Mouse (Mus musculus) midbrain, postnatal 0 days (tissue): ENCODE results near the gene Fdx1l. TPM values are rescaled to one million over a fixed set of nuclear protein-coding genes. Genes with fewer than 3 reads are reported as not detected.
A peak's percentile ranks its signal among the peaks of the same experiment; 100 is the strongest.

ENCODE experiments used
- ATAC-seq: fragments of 200-750 bp; cut with Nextera tagmentation; 2 replicates; pipeline ENCODE4 v1.8.0; 2017; ENCODE audit warnings: moderate number of reproducible peaks, mild to moderate bottlenecking, moderate TSS enrichment, moderate library complexity; ENCODE audit not compliant: low FRiP score
- DNase-seq: peaks from one replicate; pipeline ENCODE4 v3.0.0-alpha.2; 2015; ENCODE audit warnings: low spot score
- H3K27ac ChIP-seq: fragments of 300-500 bp; sonication (generic); 2 replicates; pipeline ENCODE4 v1.5.1; 2014; ENCODE audit warnings: low read depth, mild to moderate bottlenecking, low read length, mixed read lengths
- H3K27me3 ChIP-seq: fragments of 300-500 bp; sonication (generic); 2 replicates; pipeline ENCODE4 v1.6.1; 2014; ENCODE audit warnings: low read length, control low read depth, mixed read lengths; ENCODE audit not compliant: insufficient read depth
- H3K36me3 ChIP-seq: fragments of 300-500 bp; sonication (generic); 2 replicates; pipeline ENCODE4 v1.6.1; 2014; ENCODE audit warnings: low read length, control low read depth, mixed read lengths; ENCODE audit not compliant: insufficient read depth
- H3K4me1 ChIP-seq: fragments of 300-500 bp; sonication (generic); 2 replicates; pipeline ENCODE4 v1.6.1; 2014; ENCODE audit warnings: mild to moderate bottlenecking, control low read depth, antibody characterized with exemption, low read length, mixed read lengths; ENCODE audit not compliant: insufficient read depth
- H3K4me2 ChIP-seq: fragments of 300-500 bp; sonication (generic); 2 replicates; pipeline ENCODE4 v1.6.1; 2014; ENCODE audit warnings: low read depth, mild to moderate bottlenecking, low read length, mixed read lengths; ENCODE audit not compliant: poor library complexity, severe bottlenecking
- H3K4me3 ChIP-seq: fragments of 300-500 bp; sonication (generic); 2 replicates; pipeline ENCODE4 v1.5.1; 2014; ENCODE audit warnings: low read depth, mild to moderate bottlenecking, low read length, moderate library complexity
- H3K9ac ChIP-seq: fragments of 300-500 bp; sonication (generic); replicated peaks from 2 replicates; pipeline ENCODE4 v1.6.1; 2014; ENCODE audit warnings: mild to moderate bottlenecking, low read length, moderate library complexity, mixed read lengths; ENCODE audit not compliant: poor library complexity, severe bottlenecking
- H3K9me3 ChIP-seq: fragments of 300-500 bp; sonication (generic); 2 replicates; pipeline ENCODE4 v1.6.1; 2016; ENCODE audit warnings: low read length, control low read depth
- CTCF ChIP-seq: IDR thresholded peaks from 2 replicates; pipeline ENCODE4 v1.5.1; 2016; ENCODE audit warnings: antibody characterized with exemption, mild to moderate bottlenecking
- whole genome bisulfite sequencing: fragments of 180-500 bp; shearing (Covaris S2); extraction: QIAGEN DNeasy Blood & Tissue Kit; methylation state at CpG from one replicate; pipeline ENCODE4 v1.1.7; 2014; 5-methylcytosine and 5-hydroxymethylcytosine counted together
- polyA plus RNA-seq: library from polyadenylated mRNA; unstranded; fragments of >200 nt; fragmentation: Nextera tagmentation; extraction: Ambion mirVana; gene quantifications from 2 replicates; pipeline ENCODE4 v1.2.1, GENCODE M21; 2015
- total RNA-seq: library from RNA; depleted of rRNA; stranded (reverse); fragments of >200 nt; gene quantifications from 2 replicates; pipeline ENCODE4 v1.2.3, GENCODE M21; 2014

The Fdx1l gene
- total and polyA plus RNA-seq, 2 experiments from 2014 or later, result 81.3 to 86.5 TPM

DNA sequence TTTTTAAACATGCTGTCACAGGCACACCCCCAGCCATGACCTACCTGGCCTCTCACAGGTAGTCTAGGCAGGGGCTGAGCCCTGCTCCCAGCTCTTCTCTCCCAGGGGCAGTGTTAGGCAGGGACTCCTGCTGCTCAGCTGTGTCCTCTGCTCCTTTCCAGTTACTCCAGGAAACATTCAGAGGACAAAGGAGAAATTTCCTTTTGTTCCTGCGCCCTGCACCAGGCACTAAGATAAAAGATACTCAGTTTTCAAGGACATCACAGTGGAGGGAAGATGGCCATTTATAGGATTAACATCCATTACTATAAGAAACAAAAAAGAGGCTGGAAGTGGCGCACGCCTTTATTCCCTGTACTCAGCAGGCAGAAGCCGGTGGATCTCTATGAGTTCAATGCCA is 22.5 kb upstream of the Fdx1l start:
- no peak for ATAC-seq
- Histone ChIP-seq H3K27ac (no peak overlapping the region), H3K4me2 (no peak overlapping the region), H3K36me3 (no peaks in the 10 kb centered on the region), H3K4me1 (peaks cover under 1% of the 10 kb centered on the region; the same call in 1 of the 2 replicates), H3K9me3 (no peaks in the 10 kb centered on the region), H3K9ac (no peak overlapping the region), H3K4me3 (no peak overlapping the region), H3K27me3 (no peaks in the 10 kb centered on the region)
- WGBS, result 48% methylated on average over 4 of the region's 4 CpGs
- no peak for DNase-seq
- TF ChIP-seq CTCF, result no peak

DNA sequence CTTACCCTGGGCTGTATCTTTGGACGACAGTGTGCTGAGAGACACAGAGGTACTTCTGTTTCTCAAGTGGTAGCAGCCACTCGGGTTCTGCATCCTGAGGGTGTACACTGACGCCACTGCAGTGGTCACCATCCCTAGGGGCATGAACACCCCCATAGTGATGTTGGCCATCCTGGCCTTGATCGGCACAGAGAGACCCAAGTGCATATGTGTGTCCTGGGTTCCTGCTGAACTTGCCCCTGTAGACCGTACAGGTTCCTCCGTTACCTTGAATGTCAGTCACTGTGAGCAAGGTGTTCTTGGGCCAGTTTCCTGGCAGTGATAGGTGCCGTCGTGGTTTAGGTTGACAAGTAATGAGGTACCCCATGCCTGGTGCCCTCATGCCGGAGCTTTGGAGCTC is 20.0 kb upstream of the Fdx1l start:
- TF ChIP-seq CTCF, result no peak
- Histone ChIP-seq H3K4me1 (peaks cover 9% of the 10 kb centered on the region), H3K27me3 (no peaks in the 10 kb centered on the region), H3K9me3 (no peaks in the 10 kb centered on the region), H3K27ac (no peak overlapping the region), H3K9ac (no peak overlapping the region), H3K4me3 (no peak overlapping the region), H3K4me2 (no peak overlapping the region), H3K36me3 (peaks cover 8% of the 10 kb centered on the region)
- no peak for DNase-seq
- no peak for ATAC-seq
- 92% methylated on average over 9 of the region's 9 CpGs for WGBS

DNA sequence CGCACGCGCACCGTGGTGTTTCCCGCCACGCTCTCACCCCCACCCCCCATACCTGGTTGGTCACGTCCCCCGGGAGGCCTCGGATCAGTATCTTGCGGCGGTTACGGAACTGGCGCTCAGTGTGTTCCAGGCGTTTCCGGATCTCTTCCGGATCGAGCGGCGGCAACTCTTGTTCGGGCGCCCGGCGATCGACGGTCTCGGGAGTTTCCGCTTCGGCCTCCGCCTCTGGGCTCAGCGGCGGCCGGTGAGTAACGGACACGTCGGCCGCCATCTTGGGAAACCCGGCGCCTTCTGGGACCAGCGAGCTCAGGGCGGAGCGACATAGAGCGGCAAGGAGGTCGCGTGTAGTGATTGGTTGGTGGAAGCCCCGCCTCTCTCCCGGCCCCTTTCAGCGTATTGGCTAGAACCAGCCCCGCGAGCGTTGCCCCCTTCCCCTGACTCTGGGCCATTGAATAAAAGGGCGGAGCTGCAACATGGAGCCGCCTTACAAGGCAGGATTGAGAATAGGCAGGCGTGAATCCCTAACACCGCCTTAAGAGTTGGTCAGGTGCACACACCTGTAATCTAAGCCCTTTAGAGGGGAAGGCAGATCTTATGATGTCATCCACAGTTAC is 18.4 kb upstream of the Fdx1l start, which contains the start of the genes Gm38431 and Raver1:
Gene Gm38431 (minus strand): TSS at position 291 of the 614 bp plus-strand sequence.
Gene Raver1 (minus strand): TSS at position 302 of the 614 bp plus-strand sequence.
- no peaks in the 10 kb centered on the region for H3K27me3 ChIP-seq
- WGBS, result under 1% methylated on average over 54 of the region's 54 CpGs
- peak within 1 kb of the TSS; percentile 65 for H3K4me3 ChIP-seq
- H3K9me3 ChIP-seq, result no peaks in the 10 kb centered on the region
- H3K27ac ChIP-seq, result peak within 1 kb of the TSS; percentile 92
- TF ChIP-seq CTCF, result no peak
- DNase-seq, result peak; percentile 99
- H3K4me1 ChIP-seq, result peaks cover 9% of the 10 kb centered on the region
- peak within 1 kb of the TSS; percentile 84 for H3K4me2 ChIP-seq
- H3K9ac ChIP-seq, result peak within 1 kb of the TSS; percentile 67
- H3K36me3 ChIP-seq, result peaks cover 20% of the 10 kb centered on the region
- ATAC-seq, result peak; percentile 99

DNA sequence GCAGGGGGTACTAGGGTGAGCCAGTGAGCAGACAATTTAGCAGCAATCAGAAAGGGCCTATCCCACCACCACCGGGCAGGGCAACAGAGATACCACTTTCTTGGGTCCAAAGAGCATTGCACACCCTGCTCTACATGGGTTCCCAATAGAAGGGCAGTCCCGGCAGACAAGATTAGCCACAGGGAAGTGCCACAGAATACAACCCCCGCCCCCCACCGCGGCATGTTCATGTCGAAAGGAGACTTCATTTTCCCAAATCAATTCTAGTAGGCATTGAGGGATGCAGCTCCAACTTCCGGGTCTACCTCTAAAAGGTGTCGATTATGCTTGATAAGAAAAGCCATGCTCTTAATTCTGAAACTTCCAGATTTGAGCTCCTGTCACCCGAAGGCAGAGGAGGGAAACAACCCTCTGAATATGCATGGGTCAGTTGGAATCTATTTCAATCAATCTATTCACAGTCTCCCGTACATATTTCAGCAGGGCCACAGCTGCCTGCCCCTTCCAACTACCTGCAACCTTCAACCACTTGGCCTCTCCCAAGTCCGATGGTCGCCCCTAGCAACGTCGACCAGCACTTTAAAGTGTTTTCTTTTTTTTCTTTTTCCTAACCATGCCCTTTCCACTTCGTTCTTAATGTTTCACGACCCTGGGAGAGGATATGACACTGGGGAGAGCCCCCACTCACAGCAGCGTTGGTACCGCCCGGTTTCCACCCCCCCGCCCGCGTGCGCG is 17.7 kb upstream of the Fdx1l start:
- DNase-seq (no peak), ATAC-seq (peak; percentile 18; the same call in 1 of the 2 replicates)
- 2% methylated on average over 24 of the region's 24 CpGs for WGBS
- H3K4me3 ChIP-seq, result peak overlapping the region; percentile 65
- peaks cover 9% of the 10 kb centered on the region for H3K4me1 ChIP-seq
- peak overlapping the region; percentile 84 for H3K4me2 ChIP-seq
- H3K9ac ChIP-seq, result peak overlapping the region; percentile 67
- H3K27ac ChIP-seq, result peak overlapping the region; percentile 92
- TF ChIP-seq CTCF, result no peak
- H3K9me3 ChIP-seq, result no peaks in the 10 kb centered on the region
- no peaks in the 10 kb centered on the region for H3K27me3 ChIP-seq
- peaks cover 27% of the 10 kb centered on the region for H3K36me3 ChIP-seq

DNA sequence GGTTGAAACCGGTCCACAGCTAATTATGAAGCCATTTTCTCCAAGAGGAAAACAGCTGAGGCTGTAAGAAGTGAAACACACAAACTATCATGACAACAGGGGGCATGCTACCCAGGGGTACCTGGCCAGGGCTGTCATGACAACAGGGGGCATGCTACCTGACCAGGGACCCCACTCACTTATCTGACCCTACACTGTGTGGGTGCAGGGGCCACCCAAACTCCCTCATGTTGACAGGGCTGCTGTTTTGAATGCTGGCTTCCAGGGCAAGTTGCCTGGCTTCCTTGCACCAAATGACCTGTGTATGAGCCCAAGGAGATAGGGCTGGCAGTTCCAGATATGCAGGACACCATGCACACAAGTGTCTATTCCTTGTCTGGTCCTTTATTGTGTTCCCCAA is 17.1 kb upstream of the Fdx1l start:
- 90% methylated on average over 1 of the region's 1 CpGs for WGBS
- H3K27ac ChIP-seq, result no peak overlapping the region; the same call in 1 of the 2 replicates
- peaks cover 9% of the 10 kb centered on the region for H3K4me1 ChIP-seq
- TF ChIP-seq CTCF, result no peak
- no peaks in the 10 kb centered on the region for H3K27me3 ChIP-seq
- H3K9ac ChIP-seq, result peak overlapping the region; percentile 67; the same call in 1 of the 2 replicates
- peaks cover 31% of the 10 kb centered on the region for H3K36me3 ChIP-seq
- H3K9me3 ChIP-seq, result no peaks in the 10 kb centered on the region
- H3K4me3 ChIP-seq, result peak overlapping the region; percentile 65
- peak overlapping the region; percentile 84 for H3K4me2 ChIP-seq
- no peak for DNase-seq
- ATAC-seq, result no peak

DNA sequence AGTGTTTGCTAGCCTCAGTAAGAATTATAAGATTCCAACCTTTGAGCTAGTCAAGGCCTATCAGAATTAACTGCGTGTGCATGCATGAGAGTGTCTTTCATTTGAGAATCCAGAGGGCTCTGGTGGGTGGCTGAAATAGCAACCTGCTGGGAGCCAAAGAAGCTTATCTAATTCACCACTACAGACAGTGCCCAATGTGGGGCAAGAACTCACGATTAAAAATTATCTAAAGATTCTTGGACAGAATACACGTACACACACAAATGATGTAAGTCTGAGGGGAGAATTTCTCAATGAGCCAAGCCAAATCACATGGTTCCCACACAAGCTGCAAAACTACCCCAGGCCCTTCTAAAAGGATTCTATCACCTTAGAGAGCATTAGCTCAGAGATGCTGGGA is 9.9 kb upstream of the Fdx1l start:
- Histone ChIP-seq H3K4me2 (no peak overlapping the region), H3K4me1 (no peaks in the 10 kb centered on the region), H3K27ac (no peak overlapping the region), H3K27me3 (no peaks in the 10 kb centered on the region), H3K9me3 (no peaks in the 10 kb centered on the region), H3K4me3 (no peak overlapping the region), H3K9ac (no peak overlapping the region), H3K36me3 (peaks cover 63% of the 10 kb centered on the region)
- DNase-seq (no peak), ATAC-seq (no peak)
- no peak for TF ChIP-seq CTCF
- WGBS, result 63% methylated on average over 3 of the region's 3 CpGs
